Mouse (Mus musculus) layer of hippocampus, adult 2 months (tissue): ENCODE measurements at regions not wholly inside any gene's neighbourhood (a gene's known extent, or its start where the extent isn't known, plus 50 kb on each side); places are given as distances from the start of the nearest gene placed in this dataset.
"Not testable (repeated sequence)": the region's sequence is repeated elsewhere in the genome, so short reads cannot be mapped to it uniquely, and the experiment has no call there.

ENCODE experiments used
- DNase-seq, 2 experiments: peaks; one replicate each; pipeline ENCODE4 v3.0.0; 2022; ENCODE audit warnings: low spot score in 2 of 2
- H3K27ac ChIP-seq: fragments of 200-600 bp; 2 replicates; pipeline ENCODE4 v1.8.1; 2022
- H3K4me3 ChIP-seq: fragments of 200-600 bp; 2 replicates; pipeline ENCODE4 v1.8.1; 2022; ENCODE audit warnings: mild to moderate bottlenecking
- CTCF ChIP-seq: fragments of 200-600 bp; conservative IDR thresholded peaks from 2 replicates; pipeline ENCODE4 v1.8.1; 2022; ENCODE audit warnings: antibody characterized with exemption, mild to moderate bottlenecking, moderate library complexity

DNA sequence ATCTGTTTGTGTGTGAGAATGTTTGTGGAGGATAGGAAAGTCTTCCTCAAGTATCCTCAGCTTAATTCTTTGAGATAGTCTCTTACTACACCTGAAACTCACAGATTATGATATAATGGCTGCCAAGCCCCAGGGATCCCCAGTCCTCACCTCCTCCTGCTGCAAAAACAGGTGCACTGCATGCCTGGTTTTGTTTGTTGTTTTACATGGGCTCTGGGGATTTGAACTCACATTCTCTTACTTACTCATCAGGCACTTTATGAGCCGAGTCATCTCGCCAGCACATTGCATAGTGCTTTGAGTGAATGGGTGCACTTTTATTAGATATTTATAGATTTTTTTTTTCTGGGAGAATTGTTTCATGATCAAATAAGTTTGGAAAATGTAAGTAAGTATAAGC lies 56.3 kb downstream of the Mterf1b start:
- no peak for TF ChIP-seq CTCF

DNA sequence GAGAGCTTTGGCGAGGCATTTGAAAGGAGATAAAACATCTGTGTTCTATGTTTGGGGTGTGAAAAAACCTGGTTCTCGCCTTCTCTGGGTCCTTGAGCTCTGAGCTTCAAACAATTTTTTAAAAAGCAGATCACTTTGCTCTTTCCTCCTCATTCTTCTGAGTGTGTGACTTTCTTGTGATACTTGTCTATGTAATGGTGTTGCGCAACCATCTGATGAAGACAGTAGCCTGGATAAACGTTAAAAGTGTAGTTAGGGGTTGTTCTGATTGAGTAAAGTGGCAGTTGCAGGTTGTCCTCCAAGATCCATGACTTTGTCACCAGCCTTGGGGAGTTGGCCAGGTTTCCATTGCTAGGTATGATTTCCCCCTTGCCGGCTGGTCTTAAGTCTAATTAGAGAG lies 62.1 kb downstream of the Mterf1b start:
- not testable (repeated sequence) for H3K27ac ChIP-seq

More for the DNA sequence above, 56.3 kb downstream of the Mterf1b start:
- Histone ChIP-seq H3K27ac (peak overlapping the region; percentile 52; the same call in 1 of the 2 replicates), H3K4me3 (no peak overlapping the region)
- no peak for DNase-seq

DNA sequence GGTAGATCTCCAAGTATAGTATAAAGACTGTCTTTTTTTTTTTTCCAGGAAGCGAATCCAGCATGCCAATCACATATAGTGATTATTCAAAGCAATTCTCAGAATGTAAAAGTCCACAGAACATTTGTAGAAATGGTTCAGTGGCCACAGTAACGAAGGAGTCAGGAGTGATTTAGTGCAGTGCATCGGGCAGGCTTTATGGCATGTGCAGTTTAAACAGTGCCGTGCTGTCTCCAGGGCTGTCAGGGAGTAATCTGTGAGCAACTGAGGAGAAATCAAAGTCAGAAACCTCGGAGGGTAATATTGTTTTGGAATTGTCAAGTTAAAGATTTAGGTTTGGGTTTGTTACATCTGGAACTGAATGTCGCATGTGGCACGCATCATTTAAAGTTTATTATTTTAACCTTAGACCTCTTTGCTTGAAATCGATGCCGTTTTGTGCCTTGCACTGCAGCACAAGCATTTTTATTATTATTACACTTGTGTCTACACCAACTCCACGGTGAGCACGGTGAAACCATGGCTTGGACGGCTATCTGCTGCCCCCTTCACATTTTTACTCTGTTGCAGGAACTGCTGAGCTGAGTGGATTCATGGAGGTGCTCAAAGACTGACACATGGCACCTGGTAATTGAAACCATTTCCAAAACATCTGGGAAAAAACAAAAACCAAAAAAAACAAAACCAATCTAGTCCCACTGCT lies 65.0 kb downstream of the Mterf1b start:
- no peak overlapping the region for H3K27ac ChIP-seq
- 0 out of 2 replicates have a peak, but pooled peaks have one; percentile 15 for TF ChIP-seq CTCF
- DNase-seq = no peak
- no peak overlapping the region for H3K4me3 ChIP-seq

More for the DNA sequence above, 62.1 kb downstream of the Mterf1b start:
- H3K4me3 ChIP-seq, DNase-seq: not testable (repeated sequence)

DNA sequence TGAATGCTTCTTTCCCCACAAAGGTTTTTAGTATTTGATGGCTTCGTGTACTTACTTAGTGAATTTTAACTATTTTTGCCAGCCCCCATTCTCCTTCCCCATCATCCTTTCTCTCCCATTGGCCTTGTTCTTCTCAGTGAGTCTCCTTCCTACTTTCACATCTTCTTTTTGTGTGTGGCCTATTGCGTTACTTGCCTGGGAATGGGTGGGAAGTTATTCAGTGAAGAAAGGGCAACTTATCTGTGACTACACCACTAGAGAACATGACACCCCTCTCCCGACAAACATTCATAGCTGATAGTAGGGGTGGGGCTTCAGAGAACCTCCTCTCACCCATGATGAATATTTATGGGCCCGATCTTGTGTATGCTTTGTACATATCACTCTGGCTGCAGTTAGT lies 67.1 kb downstream of the Mterf1b start:
- TF ChIP-seq CTCF = no peak
- no peak for DNase-seq
- Histone ChIP-seq H3K27ac (no peak overlapping the region), H3K4me3 (no peak overlapping the region)

DNA sequence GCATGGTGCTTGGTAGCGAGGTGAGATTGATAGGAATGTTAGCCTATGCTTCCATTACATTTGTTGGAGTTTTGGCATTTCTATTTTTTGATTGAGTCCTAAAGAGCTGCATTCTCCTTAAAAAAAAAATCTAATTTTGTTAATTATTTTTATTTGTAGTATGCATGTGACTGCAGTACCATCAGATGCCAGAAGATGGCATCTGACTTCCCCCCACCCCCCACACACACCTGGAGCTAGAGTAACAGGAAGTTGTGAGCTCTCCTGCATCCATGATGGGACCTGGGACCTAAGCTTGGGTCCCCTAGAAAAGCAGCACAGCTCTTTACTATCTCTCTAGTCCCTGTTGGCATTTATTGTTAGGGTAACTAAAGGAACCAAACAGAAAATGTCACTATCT lies 70.5 kb downstream of the Mterf1b start:
- no peak for DNase-seq
- H3K27ac ChIP-seq = no peak overlapping the region
- TF ChIP-seq CTCF = peak; percentile 79
- no peak overlapping the region for H3K4me3 ChIP-seq

DNA sequence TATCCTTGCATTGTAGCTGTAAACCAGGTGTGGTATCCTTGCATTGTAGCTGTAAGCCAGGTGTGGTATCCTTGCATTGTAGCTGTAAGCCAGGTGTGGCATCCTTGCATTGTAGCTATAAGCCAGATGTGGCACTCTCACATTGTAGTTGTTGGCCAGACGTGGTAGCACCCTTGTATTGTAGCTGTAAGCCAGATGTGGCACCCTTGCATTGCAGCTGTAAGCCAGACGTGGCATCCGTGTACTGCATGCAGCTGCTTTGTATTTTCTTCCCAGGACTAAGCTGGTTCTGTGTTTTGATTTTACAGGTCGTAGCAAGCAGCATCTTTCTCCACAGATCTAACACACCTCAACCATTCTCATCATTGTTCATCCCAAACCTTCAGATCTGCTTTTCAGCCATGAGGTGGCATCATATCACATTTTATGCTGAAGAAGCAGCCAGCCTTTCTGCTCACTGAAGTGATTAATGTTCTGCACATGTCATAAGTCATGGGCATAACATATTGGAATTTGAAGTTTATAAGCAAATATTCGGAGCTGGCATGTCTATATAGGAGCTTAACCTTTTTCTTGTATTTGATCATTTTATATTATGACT lies 71.5 kb downstream of the Mterf1b start:
- TF ChIP-seq CTCF = peak; percentile 87
- Histone ChIP-seq H3K27ac (no peak overlapping the region), H3K4me3 (no peak overlapping the region)
- DNase-seq = peak; percentile 17 to 48

DNA sequence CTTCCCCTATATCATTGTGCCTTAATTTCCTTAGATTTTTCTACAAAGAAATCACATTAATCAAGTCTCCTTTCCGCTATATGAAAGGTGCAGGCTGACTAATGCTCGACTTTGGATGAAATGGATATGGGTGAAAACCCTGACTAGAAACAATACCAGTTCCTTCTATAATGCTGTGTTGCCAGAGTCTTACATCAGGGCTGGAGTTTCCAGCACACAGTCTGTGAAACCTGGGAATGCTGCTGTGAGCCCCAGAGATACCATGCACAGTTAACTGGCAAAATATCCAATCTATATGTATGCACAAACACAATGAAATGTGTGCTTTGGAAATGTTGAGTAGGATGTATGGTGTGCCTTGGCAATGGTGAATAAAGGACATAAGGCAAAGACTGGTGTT lies 75.5 kb downstream of the Mterf1b start:
- no peak for DNase-seq
- no peak for TF ChIP-seq CTCF
- Histone ChIP-seq H3K4me3 (no peak overlapping the region), H3K27ac (no peak overlapping the region)

DNA sequence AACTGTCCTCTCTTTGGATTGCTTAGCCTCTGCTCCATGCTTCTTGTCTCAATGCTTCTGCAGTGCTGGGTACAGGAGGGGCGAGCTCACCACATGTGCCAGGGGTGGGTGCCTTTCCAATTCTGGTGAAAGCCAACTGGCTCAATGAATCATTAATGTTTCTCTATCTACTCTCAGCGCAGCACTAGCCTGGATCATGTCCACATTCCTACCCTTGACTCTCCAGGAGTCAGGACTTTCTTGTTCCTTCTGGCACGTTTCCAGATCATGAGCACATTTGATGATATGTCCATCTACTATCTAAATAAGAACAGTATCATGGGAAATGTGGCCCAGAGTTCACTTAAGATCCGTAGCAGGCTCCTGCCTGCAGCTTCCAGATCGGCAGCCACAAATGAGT lies 80.8 kb downstream of the Mterf1b start:
- H3K27ac ChIP-seq = no peak overlapping the region
- TF ChIP-seq CTCF = no peak
- no peak overlapping the region for H3K4me3 ChIP-seq
- DNase-seq = no peak

DNA sequence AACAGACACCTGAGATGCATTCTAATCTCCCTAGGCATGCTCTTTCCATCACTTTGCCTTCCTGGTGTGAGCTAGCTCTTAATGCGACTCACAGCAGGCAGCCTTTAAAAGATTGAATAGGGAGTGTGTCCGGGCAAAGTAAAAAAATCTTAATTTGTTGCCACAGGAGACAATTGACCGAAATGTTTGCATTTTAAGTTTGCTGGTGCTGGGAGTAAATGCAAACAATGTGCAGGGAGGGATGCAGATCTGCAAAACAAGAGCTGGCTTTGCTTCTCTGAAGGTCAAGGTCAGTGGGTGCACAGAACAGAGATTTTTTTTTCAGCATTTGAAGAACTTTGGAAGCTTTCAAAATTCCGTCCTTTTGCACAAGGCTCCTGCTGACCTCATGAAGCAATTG lies 111.4 kb downstream of the Mterf1b start:
- no peak overlapping the region for H3K4me3 ChIP-seq
- TF ChIP-seq CTCF = no peak
- DNase-seq = no peak
- H3K27ac ChIP-seq = no peak overlapping the region

DNA sequence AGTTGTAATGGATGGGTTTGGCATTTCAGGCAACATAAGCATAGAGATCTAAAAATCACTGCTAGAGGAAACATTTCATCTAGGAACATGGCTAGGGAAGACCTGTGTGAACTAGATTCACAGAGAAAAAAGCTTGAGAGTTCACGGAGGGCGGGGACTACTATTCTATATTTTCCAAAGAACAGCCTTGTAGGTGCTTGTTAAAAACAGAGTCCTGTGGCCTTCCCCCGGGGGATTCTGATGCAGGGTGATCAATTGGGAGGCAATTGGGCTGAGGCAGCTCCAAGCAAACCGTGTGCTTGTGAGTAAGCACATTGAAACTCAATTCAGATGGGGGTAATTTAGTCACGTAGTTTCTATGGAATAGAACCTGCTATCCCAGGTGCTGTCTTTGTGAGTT lies 112.0 kb downstream of the Mterf1b start:
- H3K27ac ChIP-seq = no peak overlapping the region
- no peak for TF ChIP-seq CTCF
- H3K4me3 ChIP-seq = no peak overlapping the region
- no peak for DNase-seq

DNA sequence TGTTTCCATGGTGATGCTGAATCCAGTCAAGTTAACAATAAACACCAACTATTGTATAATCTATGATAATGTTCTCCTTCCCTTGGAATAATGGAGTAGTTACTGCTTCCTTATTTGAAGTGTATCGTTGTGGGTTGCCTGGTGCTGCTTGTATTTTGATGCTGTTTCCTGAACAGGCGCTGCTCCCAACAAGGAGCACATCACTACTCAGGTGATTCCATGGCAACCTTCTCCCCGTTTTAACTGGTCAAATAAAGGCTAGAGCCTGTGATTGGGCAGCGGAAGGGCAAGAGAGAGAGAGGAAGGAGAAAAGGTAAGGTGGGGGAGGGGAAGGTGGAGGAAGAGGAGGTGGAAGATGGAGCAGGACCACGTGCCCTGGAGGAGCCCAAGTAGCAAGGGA lies 116.3 kb downstream of the Mterf1b start:
- DNase-seq = no peak
- no peak for TF ChIP-seq CTCF
- Histone ChIP-seq H3K27ac (no peak overlapping the region), H3K4me3 (no peak overlapping the region)

DNA sequence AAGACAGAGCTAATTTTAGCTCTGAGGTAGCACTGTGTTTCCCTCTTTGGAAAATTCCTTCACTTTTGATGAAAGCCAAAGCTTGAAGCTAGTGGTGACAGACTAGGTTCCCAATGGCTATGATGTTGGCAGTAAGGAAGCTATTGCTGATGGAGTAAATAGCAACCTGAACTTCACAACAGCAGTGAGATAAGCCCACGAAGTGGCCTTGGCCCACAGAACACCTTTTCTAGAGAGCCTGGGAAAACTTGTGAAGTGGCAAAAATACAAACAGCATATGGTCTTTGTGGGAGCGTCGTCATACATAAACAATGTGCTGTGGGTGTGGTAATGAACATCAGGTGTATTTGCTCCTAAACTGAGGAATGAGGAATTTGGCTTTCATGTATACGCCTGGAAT lies 119.0 kb downstream of the Mterf1b start:
- DNase-seq = no peak
- Histone ChIP-seq H3K27ac (peak overlapping the region; percentile 56; the same call in 1 of the 2 replicates), H3K4me3 (no peak overlapping the region)
- TF ChIP-seq CTCF = no peak

DNA sequence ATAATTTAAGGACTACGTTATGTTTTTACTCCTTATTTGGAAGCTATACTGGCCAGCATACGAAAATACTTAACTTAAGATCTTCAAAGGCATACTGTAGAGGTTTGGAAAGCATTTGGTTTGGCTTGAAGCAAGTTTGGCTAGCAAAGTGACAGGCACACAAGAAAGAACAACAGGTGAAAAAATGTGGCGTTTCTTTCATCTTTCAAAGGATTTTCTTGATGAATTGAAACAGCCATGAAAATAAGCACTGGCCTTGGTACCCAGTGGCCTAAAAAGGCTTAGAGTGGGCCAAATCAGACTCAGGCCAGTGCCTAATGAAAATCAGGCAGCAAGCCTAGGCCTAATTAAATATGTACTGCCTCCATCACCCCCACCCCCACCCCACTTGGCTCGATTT lies 119.4 kb downstream of the Mterf1b start:
- peak overlapping the region; percentile 56; the same call in 1 of the 2 replicates for H3K27ac ChIP-seq
- DNase-seq = peak in 1 of 2 experiments; percentile 46
- TF ChIP-seq CTCF = no peak
- H3K4me3 ChIP-seq = no peak overlapping the region

DNA sequence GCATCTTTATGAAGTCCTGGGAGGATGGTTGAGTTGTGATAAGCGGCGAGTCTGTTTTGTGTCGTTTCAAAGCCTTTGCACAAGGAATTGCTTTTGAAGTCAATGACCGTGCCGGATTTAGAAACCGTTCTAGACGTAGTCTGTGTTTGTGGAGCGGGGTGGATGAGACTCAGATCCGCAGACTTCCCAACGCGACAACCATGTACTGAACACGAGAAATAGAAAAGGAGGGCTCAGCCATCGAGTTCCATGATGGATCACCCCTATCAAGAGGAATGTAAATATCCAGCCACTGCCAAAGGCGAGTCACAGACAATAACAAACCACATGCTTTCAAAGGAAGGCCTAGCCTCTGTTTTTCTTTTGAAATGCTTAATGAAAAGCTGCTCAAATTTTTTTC lies 120.5 kb downstream of the Mterf1b start:
- Histone ChIP-seq H3K27ac (peak overlapping the region; percentile 59; the same call in 1 of the 2 replicates), H3K4me3 (no peak overlapping the region)
- no peak for TF ChIP-seq CTCF
- no peak for DNase-seq
